Mouse (Mus musculus) myocyte (in vitro differentiated cells): ENCODE measurements around the gene Tspo2.

Experiments
- CEBPB ChIP-seq: IDR thresholded peaks from 2 replicates; pipeline ENCODE4 v1.6.1; 2011; ENCODE audit warnings: mild to moderate bottlenecking, moderate library complexity; ENCODE audit not compliant: poor library complexity, insufficient read depth, severe bottlenecking
- E2F4 ChIP-seq: IDR thresholded peaks from one replicate; pipeline ENCODE4 v1.6.1; 2011; ENCODE audit warnings: mild to moderate bottlenecking, control low read depth, moderate library complexity; ENCODE audit not compliant: insufficient read depth
- MAX ChIP-seq: IDR thresholded peaks from one replicate; pipeline ENCODE4 v1.6.1; 2011; ENCODE audit warnings: low read depth, mild to moderate bottlenecking, control low read depth
- MYOD1 ChIP-seq, 3 experiments: IDR thresholded peaks; one replicate each; pipeline ENCODE4 v1.6.1; 2011; ENCODE audit warnings: control low read depth in 2 of 3, low read depth in 2 of 3, mild to moderate bottlenecking in 2 of 3, moderate library complexity in 1 of 3; ENCODE audit not compliant: insufficient read length in 2 of 3, control insufficient read depth in 1 of 3
- MYOG ChIP-seq, 3 experiments: IDR thresholded peaks; one replicate each; pipeline ENCODE4 v1.6.1; 2011; ENCODE audit warnings: control low read depth in 2 of 3, low read depth in 2 of 3, mild to moderate bottlenecking in 2 of 3; ENCODE audit not compliant: insufficient read length in 2 of 3, control insufficient read depth in 1 of 3, insufficient read depth in 1 of 3
- POLR2A ChIP-seq: IDR thresholded peaks from one replicate; pipeline ENCODE4 v1.6.1; 2011; ENCODE audit warnings: low read depth, mild to moderate bottlenecking, control low read depth, moderate library complexity; ENCODE audit not compliant: insufficient read length
- POLR2AphosphoS2 ChIP-seq: IDR thresholded peaks from one replicate; pipeline ENCODE4 v1.6.1; 2011; ENCODE audit warnings: low read depth, control low read depth; ENCODE audit not compliant: insufficient read length
- REST ChIP-seq: IDR thresholded peaks from one replicate; pipeline ENCODE4 v1.6.1; 2011; ENCODE audit warnings: mild to moderate bottlenecking, control low read depth, moderate library complexity; ENCODE audit not compliant: insufficient read depth, insufficient read length
- SRF ChIP-seq: IDR thresholded peaks from one replicate; pipeline ENCODE4 v1.6.1; 2011; ENCODE audit warnings: low read depth; ENCODE audit not compliant: control insufficient read depth, insufficient read length
- TCF12 ChIP-seq: IDR thresholded peaks from one replicate; pipeline ENCODE4 v1.6.1; 2011; ENCODE audit warnings: mild to moderate bottlenecking, control low read depth; ENCODE audit not compliant: poor library complexity, insufficient read depth, severe bottlenecking
- TCF3 ChIP-seq: IDR thresholded peaks from one replicate; pipeline ENCODE4 v1.6.1; 2011; ENCODE audit warnings: low read depth, control low read depth; ENCODE audit not compliant: insufficient read length
- USF1 ChIP-seq: IDR thresholded peaks from one replicate; pipeline ENCODE4 v1.6.1; 2011; ENCODE audit warnings: low read depth, mild to moderate bottlenecking, control low read depth, moderate library complexity

- no peak for TF ChIP-seq TCF12
- TF ChIP-seq POLR2A, result no peak
- TF ChIP-seq E2F4, result no peak
- TF ChIP-seq CEBPB, result no peak
- TF ChIP-seq MAX, result no peak
- TF ChIP-seq USF1, result no peak
- TF ChIP-seq REST, result no peak
- TF ChIP-seq POLR2AphosphoS2, result no peak
- no peak for TF ChIP-seq MYOG (IDR thresholded peaks at IDR 0.05; ENCODE audit: control insufficient read depth in 1 of 3, insufficient read depth in 1 of 3, insufficient read length in 2 of 3, low read depth in 2 of 3)
- no peak for TF ChIP-seq MYOD1 (IDR thresholded peaks at IDR 0.05; ENCODE audit: control insufficient read depth in 1 of 3, insufficient read length in 2 of 3, low read depth in 2 of 3)
- no peak for TF ChIP-seq TCF3
- no peak for TF ChIP-seq SRF
These were observed 2.2 kb upstream of the Tspo2 start for GRCm38 (mm10) chr17:48453489-48453888.
